Mouse (Mus musculus): ENCODE measurements at regions not wholly inside any gene's neighbourhood (a gene's known extent, or its start where the extent isn't known, plus 50 kb on each side); places are given as distances from the start of the nearest gene placed in this dataset.
A peak's percentile ranks its signal among the peaks of the same experiment; 100 is the strongest.

GRCm38 (mm10) chr1:75704832-75705650, 159.0 kb downstream of the Slc4a3 start:
- Histone ChIP-seq H3K4me2 (replicated peaks) (peak overlapping the region; percentile 49), H3K9ac (no peak overlapping the region), H3K36me3 (no peaks in the 10 kb centered on the region), H3K9me3 (no peaks in the 10 kb centered on the region), H3K4me3 (no peak overlapping the region; the same call in 1 of the 2 replicates), H3K27ac (no peak overlapping the region), H3K27me3 (replicated peaks) (no peaks in the 10 kb centered on the region), H3K4me1 (peaks cover 7% of the 10 kb centered on the region; the same call in 1 of the 2 replicates)
- ATAC-seq (ENCODE audit: low FRiP score, low read depth): 0 out of 2 replicates have a peak, but pooled peaks have one; percentile 33
- 20% methylated on average over 24 of the region's 24 CpGs for WGBS

DNA sequence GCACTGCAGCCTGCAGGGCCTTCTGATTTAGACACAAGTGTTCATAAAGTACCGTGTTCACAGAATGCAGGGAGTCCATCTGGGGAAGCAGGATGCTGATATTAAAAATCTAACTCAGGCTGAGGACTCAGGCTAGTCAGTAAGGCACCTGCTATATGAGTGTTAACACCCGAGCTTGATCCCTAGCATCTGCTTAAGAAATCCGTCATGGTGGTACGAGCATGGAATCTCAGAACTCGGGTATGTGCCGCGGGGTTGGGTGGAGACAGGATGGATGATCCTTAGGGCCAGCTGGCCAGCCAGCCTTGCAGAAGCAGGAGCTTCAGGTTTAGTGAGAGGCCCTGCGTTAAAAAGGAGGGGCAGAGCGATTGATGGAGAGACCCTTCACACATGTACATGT, 160.1 kb downstream of the Slc4a3 start:
- Histone ChIP-seq H3K36me3 (no peaks in the 10 kb centered on the region), H3K4me3 (no peak overlapping the region), H3K4me1 (peaks cover 7% of the 10 kb centered on the region; the same call in 1 of the 2 replicates), H3K27me3 (replicated peaks) (no peaks in the 10 kb centered on the region), H3K4me2 (replicated peaks) (no peak overlapping the region), H3K27ac (no peak overlapping the region), H3K9ac (no peak overlapping the region), H3K9me3 (no peaks in the 10 kb centered on the region)
- WGBS: 80% methylated on average over 9 of the region's 9 CpGs
- no peak for ATAC-seq (ENCODE audit: low FRiP score, low read depth)

DNA sequence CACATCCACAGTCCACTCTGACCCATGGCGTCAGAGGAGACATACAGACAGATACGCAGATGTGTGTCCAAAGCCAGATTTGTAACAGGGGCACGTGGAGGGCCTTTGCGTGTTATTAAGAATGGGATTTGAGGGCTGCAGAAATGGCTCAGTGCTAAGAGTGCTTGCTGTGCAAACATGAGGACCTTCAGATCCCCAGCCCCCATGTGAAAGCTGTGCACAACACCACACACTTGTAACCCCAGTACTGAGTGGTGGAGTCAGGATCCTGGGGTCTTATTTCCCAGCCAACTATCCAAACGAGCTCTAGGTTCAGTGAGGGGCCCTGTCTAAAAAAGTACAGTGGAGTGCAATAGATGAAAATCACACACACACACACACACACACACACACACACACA, 177.4 kb downstream of the Slc4a3 start:
- WGBS: 87% methylated on average over 5 of the region's 5 CpGs
- Histone ChIP-seq H3K9me3 (no peaks in the 10 kb centered on the region), H3K4me2 (replicated peaks) (no peak overlapping the region), H3K36me3 (no peaks in the 10 kb centered on the region), H3K9ac (no peak overlapping the region), H3K27me3 (replicated peaks) (no peaks in the 10 kb centered on the region), H3K27ac (no peak overlapping the region), H3K4me3 (no peak overlapping the region), H3K4me1 (no peaks in the 10 kb centered on the region)
- no peak for ATAC-seq (ENCODE audit: low FRiP score, low read depth)

GRCm38 (mm10) chr1:75725329-75725728, 179.3 kb downstream of the Slc4a3 start:
- Histone ChIP-seq H3K9me3 (no peaks in the 10 kb centered on the region), H3K4me3 (no peak overlapping the region), H3K27ac (no peak overlapping the region), H3K36me3 (no peaks in the 10 kb centered on the region), H3K9ac (no peak overlapping the region), H3K4me1 (no peaks in the 10 kb centered on the region), H3K4me2 (replicated peaks) (no peak overlapping the region), H3K27me3 (replicated peaks) (no peaks in the 10 kb centered on the region)
- WGBS: 62% methylated on average over 2 of the region's 2 CpGs
- no peak for ATAC-seq (ENCODE audit: low FRiP score, low read depth)

GRCm38 (mm10) chr1:75728859-75729258, 182.8 kb downstream of the Slc4a3 start:
- no peak for ATAC-seq (ENCODE audit: low FRiP score, low read depth)
- Histone ChIP-seq H3K27ac (no peak overlapping the region), H3K36me3 (no peaks in the 10 kb centered on the region), H3K9me3 (no peaks in the 10 kb centered on the region), H3K27me3 (replicated peaks) (no peaks in the 10 kb centered on the region), H3K4me2 (replicated peaks) (no peak overlapping the region), H3K4me3 (no peak overlapping the region), H3K9ac (no peak overlapping the region), H3K4me1 (no peaks in the 10 kb centered on the region; the same call in 1 of the 2 replicates)
- 76% methylated on average over 2 of the region's 2 CpGs for WGBS

DNA sequence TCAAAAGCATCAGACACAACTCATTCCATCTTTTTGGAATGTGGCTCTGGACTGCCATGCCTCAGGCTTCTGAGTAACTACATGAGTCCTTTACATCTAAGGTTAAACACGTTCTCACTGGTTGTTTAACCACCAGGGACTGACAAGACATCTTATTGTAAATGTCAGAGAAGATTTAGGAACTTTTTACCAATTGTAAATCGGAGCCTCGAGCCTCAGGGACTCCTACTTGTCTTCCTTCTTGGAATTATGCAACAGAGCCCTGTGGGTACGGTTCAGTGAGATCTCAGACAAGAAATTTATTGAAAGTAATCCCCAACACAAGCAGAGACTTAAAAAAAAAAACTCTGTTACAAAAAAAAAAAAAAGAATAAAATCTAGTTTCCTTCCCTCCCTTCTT, 187.7 kb downstream of the Slc4a3 start:
- Histone ChIP-seq H3K27me3 (replicated peaks) (no peaks in the 10 kb centered on the region), H3K4me2 (replicated peaks) (no peak overlapping the region), H3K4me1 (no peaks in the 10 kb centered on the region; the same call in 1 of the 2 replicates), H3K27ac (no peak overlapping the region), H3K9me3 (no peaks in the 10 kb centered on the region), H3K9ac (no peak overlapping the region), H3K36me3 (no peaks in the 10 kb centered on the region), H3K4me3 (no peak overlapping the region)
- ATAC-seq (ENCODE audit: low FRiP score, low read depth): no peak
- 35% methylated on average over 4 of the region's 4 CpGs for WGBS

GRCm38 (mm10) chr1:75738651-75739050, 192.6 kb downstream of the Slc4a3 start:
- H3K4me3 ChIP-seq: no peak overlapping the region
- no peak for ATAC-seq (ENCODE audit: low FRiP score, low read depth)
- no peak overlapping the region for H3K4me2 ChIP-seq (replicated peaks)
- H3K9ac ChIP-seq: no peak overlapping the region
- 59% methylated on average over 5 of the region's 5 CpGs for WGBS
- H3K4me1 ChIP-seq: no peaks in the 10 kb centered on the region
- no peaks in the 10 kb centered on the region for H3K27me3 ChIP-seq (replicated peaks)
- H3K27ac ChIP-seq: no peak overlapping the region
- H3K9me3 ChIP-seq: no peaks in the 10 kb centered on the region
- H3K36me3 ChIP-seq: no peaks in the 10 kb centered on the region

DNA sequence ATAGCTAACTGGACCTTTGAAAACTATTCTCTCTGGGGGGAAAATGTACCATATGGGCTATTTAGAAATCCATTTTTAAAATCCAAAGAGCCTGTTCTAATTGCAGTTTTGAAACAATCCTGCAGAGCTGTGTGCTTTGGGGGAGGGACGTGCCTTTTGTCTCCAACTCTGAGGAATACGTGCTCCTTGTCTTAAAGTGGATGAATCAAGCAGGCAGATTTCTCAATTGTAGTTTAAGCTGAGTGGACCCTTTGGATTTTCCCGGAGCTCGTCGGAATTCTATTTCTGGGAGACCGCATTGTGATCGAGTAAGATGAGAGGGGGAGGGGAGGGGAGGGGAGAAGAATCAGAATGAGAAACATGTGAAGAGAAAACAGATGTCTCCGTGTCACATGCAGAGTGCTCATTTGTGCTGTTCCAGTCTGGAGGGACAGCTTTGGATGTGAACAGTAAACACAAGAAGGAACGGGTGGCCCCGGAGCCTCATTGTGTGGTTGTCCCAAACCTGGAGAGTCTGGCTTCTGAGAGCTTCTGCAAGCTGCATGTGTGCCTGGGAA, 203.7 kb downstream of the Slc4a3 start:
- Histone ChIP-seq H3K27me3 (replicated peaks) (no peaks in the 10 kb centered on the region), H3K36me3 (no peaks in the 10 kb centered on the region), H3K9me3 (no peaks in the 10 kb centered on the region), H3K4me2 (replicated peaks) (no peak overlapping the region), H3K4me3 (no peak overlapping the region), H3K4me1 (no peaks in the 10 kb centered on the region), H3K27ac (no peak overlapping the region), H3K9ac (no peak overlapping the region)
- no peak for ATAC-seq (ENCODE audit: low FRiP score, low read depth)
- WGBS: 64% methylated on average over 10 of the region's 10 CpGs

DNA sequence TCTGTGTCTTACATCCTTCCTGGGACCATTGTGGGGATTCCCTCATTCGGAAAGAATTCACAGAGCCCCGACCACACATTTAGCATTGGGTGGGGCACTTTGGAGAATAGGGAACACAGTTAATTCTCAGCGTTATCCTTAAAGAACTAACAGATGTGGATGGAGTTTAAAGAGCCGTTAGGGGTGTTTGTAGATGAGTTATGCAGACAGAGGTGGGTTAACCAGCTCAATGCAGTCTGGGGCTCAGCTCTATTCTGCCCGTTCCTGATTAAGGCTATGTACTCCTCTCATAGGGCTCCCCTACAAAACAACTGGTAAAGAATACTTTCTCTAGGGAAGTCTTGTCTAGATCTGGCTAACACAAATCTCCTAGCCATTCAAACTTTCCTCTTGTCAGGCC, 226.1 kb downstream of the Slc4a3 start:
- Histone ChIP-seq H3K4me2 (replicated peaks) (no peak overlapping the region), H3K36me3 (no peaks in the 10 kb centered on the region), H3K9ac (no peak overlapping the region), H3K9me3 (no peaks in the 10 kb centered on the region), H3K4me1 (no peaks in the 10 kb centered on the region), H3K4me3 (no peak overlapping the region), H3K27ac (no peak overlapping the region), H3K27me3 (replicated peaks) (no peaks in the 10 kb centered on the region)
- 66% methylated on average over 5 of the region's 5 CpGs for WGBS
- no peak for ATAC-seq (ENCODE audit: low FRiP score, low read depth)

GRCm38 (mm10) chr1:75773014-75773413, 226.9 kb downstream of the Slc4a3 start:
- Histone ChIP-seq H3K4me1 (no peaks in the 10 kb centered on the region), H3K4me2 (replicated peaks) (no peak overlapping the region), H3K9ac (no peak overlapping the region), H3K27ac (no peak overlapping the region), H3K27me3 (replicated peaks) (no peaks in the 10 kb centered on the region), H3K4me3 (no peak overlapping the region), H3K36me3 (no peaks in the 10 kb centered on the region), H3K9me3 (no peaks in the 10 kb centered on the region)
- 34% methylated on average over 5 of the region's 5 CpGs for WGBS
- ATAC-seq (ENCODE audit: low FRiP score, low read depth): no peak

- H3K27ac ChIP-seq: no peak overlapping the region; the same call in 1 of the 2 replicates
- H3K9ac ChIP-seq: no peak overlapping the region
- no peaks in the 10 kb centered on the region for H3K27me3 ChIP-seq (replicated peaks)
- no peak overlapping the region for H3K4me2 ChIP-seq (replicated peaks)
- H3K9me3 ChIP-seq: no peaks in the 10 kb centered on the region
- 52% methylated on average over 8 of the region's 8 CpGs for WGBS
- ATAC-seq (ENCODE audit: low FRiP score, low read depth): peak; percentile 37; the same call in 1 of the 2 replicates
- H3K36me3 ChIP-seq: no peaks in the 10 kb centered on the region
- H3K4me3 ChIP-seq: no peak overlapping the region
- H3K4me1 ChIP-seq: peaks cover 3% of the 10 kb centered on the region
Measured at GRCm38 (mm10) chr1:75778889-75779288, 232.8 kb downstream of the Slc4a3 start.

DNA sequence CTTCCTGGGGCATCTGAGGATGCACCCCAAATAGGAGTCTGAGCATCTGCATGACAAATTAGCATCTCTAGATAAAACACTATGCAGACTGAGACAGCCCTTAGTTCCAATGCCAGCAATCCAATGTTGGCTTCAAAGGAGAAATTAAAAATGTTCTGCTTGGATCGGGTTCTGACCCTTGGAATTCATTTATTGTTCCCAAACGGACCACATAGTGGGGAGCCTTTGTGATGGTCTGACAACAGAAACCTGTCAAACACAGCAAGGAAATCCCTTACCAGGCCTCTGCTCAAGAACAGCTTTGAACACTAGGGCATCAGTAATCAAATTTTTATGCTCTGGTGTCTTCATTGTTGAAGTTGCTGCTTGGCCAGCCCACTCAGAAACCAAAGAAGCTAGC, 237.1 kb downstream of the Slc4a3 start:
- ATAC-seq (ENCODE audit: low FRiP score, low read depth): no peak
- peaks cover 8% of the 10 kb centered on the region for H3K4me1 ChIP-seq
- H3K9ac ChIP-seq: no peak overlapping the region
- no peaks in the 10 kb centered on the region for H3K9me3 ChIP-seq
- no peaks in the 10 kb centered on the region for H3K27me3 ChIP-seq (replicated peaks)
- WGBS: 43% methylated on average over 2 of the region's 2 CpGs
- no peak overlapping the region for H3K4me2 ChIP-seq (replicated peaks)
- H3K36me3 ChIP-seq: no peaks in the 10 kb centered on the region
- H3K4me3 ChIP-seq: no peak overlapping the region
- no peak overlapping the region for H3K27ac ChIP-seq

Data from neural tube, embryonic 12.5 days (tissue).